Mouse (Mus musculus) neural tube, embryonic 14.5 days (tissue): ENCODE data around the gene Nup98. TPM values are rescaled to one million over a fixed set of nuclear protein-coding genes. Genes with fewer than 3 reads are reported as not detected.

Experiments used
- ATAC-seq: fragments of 200-750 bp; cut with Nextera tagmentation; 2 replicates; pipeline ENCODE4 v1.8.0; 2017; ENCODE audit warnings: low read depth, mild to moderate bottlenecking, moderate TSS enrichment, moderate library complexity
- H3K27ac ChIP-seq: fragments of 300-500 bp; sonication (generic); 2 replicates; pipeline ENCODE4 v1.5.1; 2014; ENCODE audit warnings: low read depth, mild to moderate bottlenecking, control low read depth, low read length, moderate library complexity, mixed read lengths
- H3K27me3 ChIP-seq: fragments of 300-500 bp; sonication (generic); 2 replicates; pipeline ENCODE4 v1.6.1; 2014; ENCODE audit warnings: low read length; ENCODE audit not compliant: control insufficient read depth, insufficient read depth
- H3K36me3 ChIP-seq: fragments of 300-500 bp; sonication (generic); 2 replicates; pipeline ENCODE4 v1.6.1; 2014; ENCODE audit warnings: low read length, mixed read lengths; ENCODE audit not compliant: control insufficient read depth, insufficient read depth
- H3K4me1 ChIP-seq: fragments of 300-500 bp; sonication (generic); 2 replicates; pipeline ENCODE4 v1.6.1; 2014; ENCODE audit warnings: low read length; ENCODE audit not compliant: control insufficient read depth, insufficient read depth
- H3K4me2 ChIP-seq: fragments of 300-500 bp; sonication (generic); 2 replicates; pipeline ENCODE4 v1.6.1; 2014; ENCODE audit warnings: mild to moderate bottlenecking, low read depth, low read length, control low read depth
- H3K4me3 ChIP-seq: fragments of 300-500 bp; sonication (generic); 2 replicates; pipeline ENCODE4 v1.5.1; 2014; ENCODE audit warnings: low read depth, low read length, control low read depth, mixed read lengths
- H3K9ac ChIP-seq: fragments of 300-500 bp; sonication (generic); replicated peaks from 2 replicates; pipeline ENCODE4 v1.6.1; 2014; ENCODE audit warnings: low read depth, mild to moderate bottlenecking, control low read depth, low read length, mixed read lengths
- H3K9me3 ChIP-seq: fragments of 300-500 bp; sonication (generic); 2 replicates; pipeline ENCODE4 v1.6.1; 2016; ENCODE audit warnings: low read length; ENCODE audit not compliant: control insufficient read depth
- WGBS: fragments of 180-500 bp; shearing (Covaris S2); extraction: QIAGEN DNeasy Blood & Tissue Kit; methylation state at CpG from one replicate; pipeline ENCODE4 v1.1.7; 2014; 5-methylcytosine and 5-hydroxymethylcytosine counted together
- polyA plus RNA-seq: library from polyadenylated mRNA; unstranded; fragments of >200 nt; fragmentation: Nextera tagmentation; extraction: Ambion mirVana; gene quantifications from 2 replicates; pipeline ENCODE4 v1.2.1, GENCODE M21; 2014

Nup98 gene
- polyA plus RNA-seq, 1 experiment from 2014 or later: 26.8 TPM

GRCm38 (mm10) chr7:102200576-102200975 lies 9.4 kb downstream of the Nup98 start:
- no peaks in the 10 kb centered on the region for H3K36me3 ChIP-seq

GRCm38 (mm10) chr7:102192356-102192755 lies 17.6 kb downstream of the Nup98 start:
- no peaks in the 10 kb centered on the region for H3K27me3 ChIP-seq
- WGBS: 95% methylated on average over 1 of the region's 1 CpGs
- H3K4me3 ChIP-seq: no peak overlapping the region
- H3K9me3 ChIP-seq: no peaks in the 10 kb centered on the region
- H3K36me3 ChIP-seq: peaks cover 48% of the 10 kb centered on the region
- ATAC-seq: no peak
- H3K9ac ChIP-seq: no peak overlapping the region
- no peaks in the 10 kb centered on the region for H3K4me1 ChIP-seq
- no peak overlapping the region for H3K27ac ChIP-seq
- no peak overlapping the region for H3K4me2 ChIP-seq

More at GRCm38 (mm10) chr7:102200576-102200975, 9.4 kb downstream of the Nup98 start:
- no peak overlapping the region for H3K4me2 ChIP-seq
- no peaks in the 10 kb centered on the region for H3K9me3 ChIP-seq
- no peaks in the 10 kb centered on the region for H3K4me1 ChIP-seq
- H3K4me3 ChIP-seq: no peak overlapping the region
- H3K9ac ChIP-seq: no peak overlapping the region
- 81% methylated on average over 3 of the region's 3 CpGs for WGBS
- H3K27ac ChIP-seq: no peak overlapping the region
- no peak for ATAC-seq
- H3K27me3 ChIP-seq: no peaks in the 10 kb centered on the region

DNA sequence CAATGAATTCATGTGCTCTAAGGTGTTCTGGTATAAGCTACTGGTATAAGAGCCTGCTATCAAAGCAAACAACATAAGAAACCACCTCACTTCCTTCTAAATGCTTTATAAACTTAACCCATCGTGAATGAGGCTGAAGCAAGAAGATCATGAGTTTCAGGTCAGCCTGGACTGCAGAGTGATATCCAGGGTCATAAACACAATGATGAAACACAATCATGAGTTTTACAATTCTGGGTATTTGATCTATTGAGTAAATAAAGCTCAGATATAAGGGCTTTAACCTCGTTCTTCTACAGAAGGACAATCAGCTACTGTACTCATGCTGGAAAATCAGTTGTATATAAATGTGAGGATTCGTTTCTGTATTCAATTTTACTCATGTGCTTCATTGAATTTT lies 26.1 kb downstream of the Nup98 start:
- no peaks in the 10 kb centered on the region for H3K9me3 ChIP-seq
- WGBS: 94% methylated on average over 3 of the region's 3 CpGs
- H3K36me3 ChIP-seq: peaks cover 49% of the 10 kb centered on the region
- no peak overlapping the region for H3K27ac ChIP-seq
- no peaks in the 10 kb centered on the region for H3K4me1 ChIP-seq
- H3K27me3 ChIP-seq: no peaks in the 10 kb centered on the region
- H3K4me2 ChIP-seq: no peak overlapping the region
- H3K4me3 ChIP-seq: no peak overlapping the region
- no peak for ATAC-seq
- no peak overlapping the region for H3K9ac ChIP-seq

DNA sequence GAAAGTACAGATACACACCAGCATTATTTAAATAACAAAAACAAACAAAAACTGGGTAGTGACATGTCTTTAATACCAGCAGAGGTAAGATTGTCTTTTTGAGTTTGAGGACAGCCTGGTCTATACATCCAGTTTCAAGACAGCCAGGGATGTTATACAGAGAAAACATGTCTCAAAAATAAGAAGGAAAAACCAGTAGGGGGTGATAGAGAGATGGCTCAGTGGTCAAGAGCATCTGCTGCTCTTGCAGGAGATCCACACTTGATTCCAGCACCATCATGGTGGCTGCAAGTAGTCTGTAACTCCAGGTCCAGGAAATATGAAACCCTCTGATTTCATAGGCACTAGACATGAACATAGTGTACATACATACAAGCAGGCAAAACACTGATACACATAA lies 39.7 kb downstream of the Nup98 start:
- no peak overlapping the region for H3K27ac ChIP-seq
- H3K9ac ChIP-seq: no peak overlapping the region
- no peak for ATAC-seq
- no peak overlapping the region for H3K4me3 ChIP-seq
- H3K4me1 ChIP-seq: no peaks in the 10 kb centered on the region
- no peak overlapping the region for H3K4me2 ChIP-seq
- H3K9me3 ChIP-seq: no peaks in the 10 kb centered on the region
- peaks cover 10% of the 10 kb centered on the region for H3K36me3 ChIP-seq
- H3K27me3 ChIP-seq: no peaks in the 10 kb centered on the region

DNA sequence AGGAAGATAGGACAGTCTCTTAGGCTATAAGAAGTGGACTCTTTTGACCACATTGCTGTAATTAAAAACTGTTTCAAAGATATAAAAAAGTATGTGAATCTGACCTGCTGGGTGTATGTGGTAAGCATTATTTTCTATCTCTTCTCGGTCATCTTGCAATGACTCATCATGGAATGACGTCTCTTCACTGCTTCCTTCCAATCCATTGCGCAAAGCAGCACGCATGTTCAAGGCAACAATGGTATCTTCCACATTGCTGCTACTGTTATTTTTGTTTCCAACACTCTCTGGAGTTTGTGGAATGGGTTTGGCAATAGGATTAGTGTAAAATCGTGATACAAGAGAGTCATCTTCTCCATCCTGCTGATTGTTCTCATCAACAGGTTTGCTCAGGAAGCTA lies 56.3 kb downstream of the Nup98 start:
- Histone ChIP-seq H3K27me3 (no peaks in the 10 kb centered on the region), H3K9ac (no peak overlapping the region), H3K36me3 (peaks cover 42% of the 10 kb centered on the region), H3K27ac (no peak overlapping the region), H3K9me3 (no peaks in the 10 kb centered on the region), H3K4me1 (no peaks in the 10 kb centered on the region), H3K4me3 (no peak overlapping the region), H3K4me2 (no peak overlapping the region)
- WGBS: 97% methylated on average over 5 of the region's 5 CpGs
- no peak for ATAC-seq

GRCm38 (mm10) chr7:102137898-102138297 lies 72.1 kb downstream of the Nup98 start:
- no peak overlapping the region for H3K4me2 ChIP-seq
- H3K9me3 ChIP-seq: no peaks in the 10 kb centered on the region
- H3K9ac ChIP-seq: no peak overlapping the region
- no peaks in the 10 kb centered on the region for H3K4me1 ChIP-seq
- H3K4me3 ChIP-seq: no peak overlapping the region
- no peaks in the 10 kb centered on the region for H3K27me3 ChIP-seq
- ATAC-seq: no peak
- no peak overlapping the region for H3K27ac ChIP-seq
- WGBS: 97% methylated on average over 5 of the region's 5 CpGs
- peaks cover 52% of the 10 kb centered on the region for H3K36me3 ChIP-seq

GRCm38 (mm10) chr7:102137464-102137863 lies 72.5 kb downstream of the Nup98 start:
- no peaks in the 10 kb centered on the region for H3K27me3 ChIP-seq
- H3K4me3 ChIP-seq: no peak overlapping the region

GRCm38 (mm10) chr7:102132395-102132794 lies 77.6 kb downstream of the Nup98 start:
- H3K27ac ChIP-seq: no peak overlapping the region
- 87% methylated on average over 4 of the region's 4 CpGs for WGBS
- H3K4me3 ChIP-seq: no peak overlapping the region
- no peak overlapping the region for H3K9ac ChIP-seq
- ATAC-seq: no peak
- no peaks in the 10 kb centered on the region for H3K27me3 ChIP-seq
- no peaks in the 10 kb centered on the region for H3K9me3 ChIP-seq
- H3K4me1 ChIP-seq: no peaks in the 10 kb centered on the region
- H3K4me2 ChIP-seq: no peak overlapping the region
- peaks cover 74% of the 10 kb centered on the region for H3K36me3 ChIP-seq

More at GRCm38 (mm10) chr7:102137464-102137863, 72.5 kb downstream of the Nup98 start:
- Histone ChIP-seq H3K27ac (no peak overlapping the region), H3K36me3 (peaks cover 54% of the 10 kb centered on the region), H3K4me2 (no peak overlapping the region), H3K4me1 (no peaks in the 10 kb centered on the region), H3K9me3 (no peaks in the 10 kb centered on the region), H3K9ac (no peak overlapping the region)
- ATAC-seq: no peak
- WGBS: 95% methylated on average over 1 of the region's 1 CpGs

- WGBS: 98% methylated on average over 10 of the region's 10 CpGs
- no peak overlapping the region for H3K4me2 ChIP-seq
- H3K4me1 ChIP-seq: no peaks in the 10 kb centered on the region
- no peaks in the 10 kb centered on the region for H3K9me3 ChIP-seq
- H3K27me3 ChIP-seq: no peaks in the 10 kb centered on the region
- no peak overlapping the region for H3K9ac ChIP-seq
- no peak for ATAC-seq
- H3K36me3 ChIP-seq: peaks cover 63% of the 10 kb centered on the region
- no peak overlapping the region for H3K4me3 ChIP-seq
- H3K27ac ChIP-seq: no peak overlapping the region
These were observed 89.7 kb downstream of the Nup98 start for GRCm38 (mm10) chr7:102120326-102120725.

DNA sequence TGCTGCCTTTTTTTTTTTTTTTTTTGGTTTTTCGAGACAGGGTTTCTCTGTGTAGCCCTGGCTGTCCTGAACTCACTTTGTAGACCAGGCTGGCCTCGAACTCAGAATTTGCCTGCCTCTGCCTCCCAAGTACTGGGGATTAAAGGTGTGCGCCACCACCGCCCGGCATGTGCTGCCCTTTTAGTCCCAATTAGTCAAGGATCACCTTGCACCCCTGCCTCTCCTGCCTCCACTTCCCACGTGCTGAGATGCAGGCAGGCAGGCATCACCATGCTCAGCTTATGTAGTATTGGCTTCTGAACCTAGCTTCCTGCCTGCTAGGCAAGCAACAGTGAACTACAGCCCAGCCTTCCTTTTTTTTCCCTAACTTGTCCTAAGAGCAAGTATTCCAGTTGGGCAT lies 92.6 kb downstream of the Nup98 start:
- Histone ChIP-seq H3K27ac (no peak overlapping the region), H3K4me3 (no peak overlapping the region), H3K27me3 (no peaks in the 10 kb centered on the region), H3K4me2 (no peak overlapping the region), H3K4me1 (no peaks in the 10 kb centered on the region), H3K36me3 (peaks cover 35% of the 10 kb centered on the region), H3K9me3 (no peaks in the 10 kb centered on the region), H3K9ac (no peak overlapping the region)
- ATAC-seq: no peak
- 81% methylated on average over 6 of the region's 6 CpGs for WGBS
